7 mouse cellular contexts compared by ENCODE assay signal in the genomic region with DNA sequence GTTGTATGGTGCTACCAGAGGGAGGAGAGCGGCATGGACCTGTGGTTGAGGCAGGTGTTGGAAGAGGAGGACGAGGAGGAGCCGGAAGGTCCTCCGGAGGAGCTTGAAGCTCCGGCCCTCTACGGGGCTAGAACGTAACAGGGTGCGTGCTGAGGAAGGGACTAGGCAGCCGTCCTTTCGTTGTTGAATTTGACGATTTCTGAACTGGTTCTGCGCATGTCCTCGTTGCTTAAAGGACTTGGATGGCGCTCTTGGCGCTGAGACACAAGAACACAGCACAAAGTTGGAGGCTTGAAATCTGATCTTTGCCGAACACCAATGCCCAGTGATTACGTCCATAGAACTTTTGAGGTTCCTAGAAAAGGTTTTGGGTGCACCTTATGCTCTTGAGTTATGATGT. TPM values are rescaled to one million over a fixed set of nuclear protein-coding genes. Genes with fewer than 3 reads are reported as not detected.
DNase-seq lines count a peak whose midpoint lies in the region; ATAC-seq lines count a peak whose summit lies in the region.

No protein-coding gene starts in this region.

- ATAC-seq in megakaryocyte, adult 5-6 weeks (ENCODE audit: poor library complexity, severe bottlenecking) = no peak
- no peak for ATAC-seq in embryonic facial prominence, embryonic 15.5 days (ENCODE audit: insufficient number of reproducible peaks, low FRiP score, low TSS enrichment, low read depth)
- ATAC-seq in limb, embryonic 11.5 days (ENCODE audit: insufficient number of reproducible peaks, low FRiP score, low TSS enrichment, low read depth) = no peak
- ATAC-seq in stomach, embryonic 14.5 days (ENCODE audit: insufficient number of reproducible peaks, insufficient read depth, low FRiP score, low read depth) = 0 out of 2 replicates have a peak, but pooled peaks have one; percentile 1

- H3K4me1 ChIP-seq in megakaryocyte, embryonic 14.5 days = peaks cover 63% of the 10 kb centered on the region
- H3K4me1 ChIP-seq in embryonic facial prominence, embryonic 15.5 days = peaks cover 32% of the 10 kb centered on the region
- peaks cover 12% of the 10 kb centered on the region for H3K4me1 ChIP-seq in limb, embryonic 11.5 days (ENCODE audit: control insufficient read depth, insufficient read depth, low read length)
- H3K4me1 ChIP-seq in stomach, embryonic 14.5 days (ENCODE audit: control insufficient read depth, insufficient read depth, low read length) = peaks cover 8% of the 10 kb centered on the region

- WGBS in embryonic facial prominence, embryonic 15.5 days = 6% methylated on average over 17 of the region's 17 CpGs
- WGBS in limb, embryonic 11.5 days = 6% methylated on average over 17 of the region's 17 CpGs
- 6% methylated on average over 17 of the region's 17 CpGs for WGBS in stomach, embryonic 14.5 days

- H3K4me2 ChIP-seq in embryonic facial prominence, embryonic 15.5 days (replicated peaks) = peak overlapping the region; percentile 97
- peak overlapping the region; percentile 98 for H3K4me2 ChIP-seq in limb, embryonic 11.5 days (ENCODE audit: low read depth, severe bottlenecking)
- peak overlapping the region; percentile 84 for H3K4me2 ChIP-seq in stomach, embryonic 14.5 days (replicated peaks; ENCODE audit: low read depth, low read length)

- H3K36me3 ChIP-seq in megakaryocyte, embryonic 14.5 days (replicated peaks; ENCODE audit: low read length) = no peaks in the 10 kb centered on the region
- 0 out of 2 replicates have a peak, but pooled peaks cover 4% of the 10 kb centered on the region for H3K36me3 ChIP-seq in embryonic facial prominence, embryonic 15.5 days
- no peaks in the 10 kb centered on the region for H3K36me3 ChIP-seq in limb, embryonic 11.5 days (ENCODE audit: control insufficient read depth, insufficient read depth, low read length)
- H3K36me3 ChIP-seq in stomach, embryonic 14.5 days (ENCODE audit: control insufficient read depth, insufficient read depth, low read length) = no peaks in the 10 kb centered on the region; the same call in 1 of the 2 replicates

- H3K9me3 ChIP-seq in megakaryocyte, embryonic 14.5 days = no peaks in the 10 kb centered on the region
- no peaks in the 10 kb centered on the region for H3K9me3 ChIP-seq in embryonic facial prominence, embryonic 15.5 days (replicated peaks)
- no peaks in the 10 kb centered on the region for H3K9me3 ChIP-seq in limb, embryonic 11.5 days (ENCODE audit: control insufficient read depth, low read length)
- no peaks in the 10 kb centered on the region for H3K9me3 ChIP-seq in stomach, embryonic 14.5 days (ENCODE audit: control insufficient read depth, low read depth, low read length)

- H3K27ac ChIP-seq in embryonic facial prominence, embryonic 15.5 days (replicated peaks) = peak overlapping the region; percentile 95
- no peak overlapping the region for H3K27ac ChIP-seq in limb, embryonic 11.5 days (replicated peaks; ENCODE audit: low read depth, low read length)
- H3K27ac ChIP-seq in stomach, embryonic 14.5 days (ENCODE audit: low read length) = peak overlapping the region; percentile 45; the same call in 1 of the 2 replicates

- H3K9ac ChIP-seq in embryonic facial prominence, embryonic 15.5 days = peak overlapping the region; percentile 88
- H3K9ac ChIP-seq in limb, embryonic 11.5 days (ENCODE audit: low read length) = peak overlapping the region; percentile 81
- peak overlapping the region; percentile 73 for H3K9ac ChIP-seq in stomach, embryonic 14.5 days (replicated peaks; ENCODE audit: low read depth, low read length)

- no peak for DNase-seq in limb, embryonic 11.5 days (ENCODE audit: low spot score)
- DNase-seq in urinary bladder, adult 2 months (ENCODE audit: low spot score) = no peak
- DNase-seq in cerebellum, adult 9-11 months = no peak

- peaks cover 8% of the 10 kb centered on the region for H3K27me3 ChIP-seq in megakaryocyte, embryonic 14.5 days (replicated peaks)
- 0 out of 2 replicates have a peak, but pooled peaks cover 7% of the 10 kb centered on the region for H3K27me3 ChIP-seq in embryonic facial prominence, embryonic 15.5 days
- no peaks in the 10 kb centered on the region for H3K27me3 ChIP-seq in limb, embryonic 11.5 days (ENCODE audit: control insufficient read depth, insufficient read depth, low read length)
- H3K27me3 ChIP-seq in stomach, embryonic 14.5 days (ENCODE audit: control insufficient read depth, insufficient read depth, low read length) = no peaks in the 10 kb centered on the region

- peak overlapping the region; percentile 93 for H3K4me3 ChIP-seq in megakaryocyte, embryonic 14.5 days (replicated peaks)
- H3K4me3 ChIP-seq in embryonic facial prominence, embryonic 15.5 days (replicated peaks) = peak overlapping the region; percentile 89
- H3K4me3 ChIP-seq in limb, embryonic 11.5 days (ENCODE audit: low read depth, low read length) = peak overlapping the region; percentile 89
- peak overlapping the region; percentile 86 for H3K4me3 ChIP-seq in stomach, embryonic 14.5 days (ENCODE audit: low read depth, low read length)

RNA-seq across cellular contexts. Expression of gene BC003965, which starts 0.6 kb away (rescaled TPM):
- 31.5 and 33.2 TPM in 2 replicates for polyA plus RNA-seq in megakaryocyte, embryonic 14.5 days (2012; ENCODE audit: insufficient read depth, low replicate concordance)
- 9.7 and 10.8 TPM in 2 replicates for total RNA-seq in megakaryocyte, adult 5-6 weeks (2015)
- 2.7 and 5.9 TPM in 2 replicates for total RNA-seq in megakaryocyte, adult 5-6 weeks (2017)
- 31.5 and 31.6 TPM in 2 replicates for polyA plus RNA-seq in embryonic facial prominence, embryonic 15.5 days (2015; fragmentation: Nextera tagmentation; extraction: Ambion mirVana)
- 31.6 and 32.7 TPM in 2 replicates for polyA plus RNA-seq in limb, embryonic 11.5 days (2014; fragmentation: Nextera tagmentation; extraction: Ambion mirVana)
- polyA plus RNA-seq in stomach, embryonic 14.5 days (2014; fragmentation: Nextera tagmentation; extraction: Ambion mirVana) = 31.5 and 32.4 TPM in 2 replicates
- 16.5 and 20.9 TPM in 2 replicates for polyA plus RNA-seq in urinary bladder, adult 2 months (2012; rRNA removed)

RNA-seq across cellular contexts. Expression of gene Unkl, which starts 3.2 kb away (rescaled TPM):
- polyA plus RNA-seq in megakaryocyte, embryonic 14.5 days (2012; ENCODE audit: insufficient read depth, low replicate concordance) = 20.2 and 51.9 TPM in 2 replicates
- 7.3 and 7.7 TPM in 2 replicates for total RNA-seq in megakaryocyte, adult 5-6 weeks (2015)
- 7.3 and 10.5 TPM in 2 replicates for total RNA-seq in megakaryocyte, adult 5-6 weeks (2017)
- 9.4 and 10.2 TPM in 2 replicates for polyA plus RNA-seq in embryonic facial prominence, embryonic 15.5 days (2015; fragmentation: Nextera tagmentation; extraction: Ambion mirVana)
- 4.8 and 5.8 TPM in 2 replicates for polyA plus RNA-seq in limb, embryonic 11.5 days (2014; fragmentation: Nextera tagmentation; extraction: Ambion mirVana)
- polyA plus RNA-seq in stomach, embryonic 14.5 days (2014; fragmentation: Nextera tagmentation; extraction: Ambion mirVana) = 5.7 and 6.8 TPM in 2 replicates
- 15.6 and 16.4 TPM in 2 replicates for polyA plus RNA-seq in urinary bladder, adult 2 months (2012; rRNA removed)

RNA-seq across cellular contexts. Expression of gene Gm38655, which starts 9.7 kb away (rescaled TPM):
- not detected in 2 replicates for polyA plus RNA-seq in megakaryocyte, embryonic 14.5 days (2012; ENCODE audit: insufficient read depth, low replicate concordance)
- not detected in 2 replicates for total RNA-seq in megakaryocyte, adult 5-6 weeks (2015)
- total RNA-seq in megakaryocyte, adult 5-6 weeks (2017) = not detected in 2 replicates
- polyA plus RNA-seq in embryonic facial prominence, embryonic 15.5 days (2015; fragmentation: Nextera tagmentation; extraction: Ambion mirVana) = 1.5 and 2.0 TPM in 2 replicates
- polyA plus RNA-seq in limb, embryonic 11.5 days (2014; fragmentation: Nextera tagmentation; extraction: Ambion mirVana) = not detected in 2 replicates
- polyA plus RNA-seq in stomach, embryonic 14.5 days (2014; fragmentation: Nextera tagmentation; extraction: Ambion mirVana) = 3.3 and 4.2 TPM in 2 replicates
- polyA plus RNA-seq in urinary bladder, adult 2 months (2012; rRNA removed) = 0.07 TPM in 1 of 2 replicates, not detected in the other

RNA-seq across cellular contexts. Expression of gene Ccdc154, which starts 22.7 kb away (rescaled TPM):
- polyA plus RNA-seq in megakaryocyte, embryonic 14.5 days (2012; ENCODE audit: insufficient read depth, low replicate concordance) = not detected in 2 replicates
- total RNA-seq in megakaryocyte, adult 5-6 weeks (2015) = not detected in 2 replicates
- 0.11 TPM in 1 of 2 replicates, not detected in the other for total RNA-seq in megakaryocyte, adult 5-6 weeks (2017)
- polyA plus RNA-seq in embryonic facial prominence, embryonic 15.5 days (2015; fragmentation: Nextera tagmentation; extraction: Ambion mirVana) = 0.16 and 0.24 TPM in 2 replicates
- polyA plus RNA-seq in limb, embryonic 11.5 days (2014; fragmentation: Nextera tagmentation; extraction: Ambion mirVana) = not detected in 2 replicates
- polyA plus RNA-seq in stomach, embryonic 14.5 days (2014; fragmentation: Nextera tagmentation; extraction: Ambion mirVana) = 0.41 and 0.43 TPM in 2 replicates
- 0.18 and 0.19 TPM in 2 replicates for polyA plus RNA-seq in urinary bladder, adult 2 months (2012; rRNA removed)

RNA-seq across cellular contexts. Expression of gene Clcn7, which starts 51.8 kb away (rescaled TPM):
- 17.8 and 22.0 TPM in 2 replicates for polyA plus RNA-seq in megakaryocyte, embryonic 14.5 days (2012; ENCODE audit: insufficient read depth, low replicate concordance)
- 12.3 and 13.1 TPM in 2 replicates for total RNA-seq in megakaryocyte, adult 5-6 weeks (2015)
- total RNA-seq in megakaryocyte, adult 5-6 weeks (2017) = 16.6 and 18.3 TPM in 2 replicates
- polyA plus RNA-seq in embryonic facial prominence, embryonic 15.5 days (2015; fragmentation: Nextera tagmentation; extraction: Ambion mirVana) = 27.3 and 27.4 TPM in 2 replicates
- 20.6 and 21.0 TPM in 2 replicates for polyA plus RNA-seq in limb, embryonic 11.5 days (2014; fragmentation: Nextera tagmentation; extraction: Ambion mirVana)
- polyA plus RNA-seq in stomach, embryonic 14.5 days (2014; fragmentation: Nextera tagmentation; extraction: Ambion mirVana) = 19.7 and 20.4 TPM in 2 replicates
- polyA plus RNA-seq in urinary bladder, adult 2 months (2012; rRNA removed) = 34.2 and 35.0 TPM in 2 replicates
